Mouse (Mus musculus): Measurements from ENCODE around the gene Pkd1l2. TPM values are rescaled to one million over a fixed set of nuclear protein-coding genes. Genes with fewer than 3 reads are reported as not detected.

The Pkd1l2 gene
- polyA plus RNA-seq, 1 experiment from 2014 or later: 0.07 TPM

DNA sequence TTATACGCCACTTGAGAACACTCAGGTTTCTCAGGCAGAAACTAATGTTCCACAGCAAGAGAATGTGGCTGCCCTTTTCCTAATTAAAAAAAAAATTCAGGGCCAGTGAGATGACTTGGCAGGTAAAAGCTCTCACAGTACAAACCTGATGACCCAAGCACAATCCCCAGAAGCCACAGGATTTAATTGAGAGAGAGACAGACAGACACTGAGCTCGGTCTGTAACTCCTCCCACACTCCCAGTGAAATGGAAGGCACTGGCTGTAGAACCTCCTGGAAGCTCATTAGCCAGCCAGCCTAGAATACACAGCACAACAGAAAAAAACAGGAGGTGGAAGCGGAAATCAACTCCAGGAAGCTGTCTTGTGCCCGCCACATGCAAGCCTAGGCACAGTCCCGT, 106.6 kb downstream of the Pkd1l2 start:
- 69% methylated on average over 5 of the region's 5 CpGs for WGBS
- Histone ChIP-seq H3K9me3 (ENCODE audit: control insufficient read depth, low read length) (no peaks in the 10 kb centered on the region), H3K9ac (replicated peaks; ENCODE audit: low read depth, low read length) (no peak overlapping the region), H3K4me1 (ENCODE audit: control insufficient read depth, insufficient read depth, low read length) (peaks cover 8% of the 10 kb centered on the region; the same call in 1 of the 2 replicates), H3K27me3 (ENCODE audit: control insufficient read depth, insufficient read depth, low read length) (no peaks in the 10 kb centered on the region), H3K36me3 (ENCODE audit: control insufficient read depth, insufficient read depth, low read length) (no peaks in the 10 kb centered on the region), H3K27ac (ENCODE audit: low read depth, low read length) (no peak overlapping the region), H3K4me3 (ENCODE audit: low read depth, low read length) (no peak overlapping the region), H3K4me2 (ENCODE audit: low read depth, low read length) (no peak overlapping the region)
- ATAC-seq (ENCODE audit: low read depth): no peak

DNA sequence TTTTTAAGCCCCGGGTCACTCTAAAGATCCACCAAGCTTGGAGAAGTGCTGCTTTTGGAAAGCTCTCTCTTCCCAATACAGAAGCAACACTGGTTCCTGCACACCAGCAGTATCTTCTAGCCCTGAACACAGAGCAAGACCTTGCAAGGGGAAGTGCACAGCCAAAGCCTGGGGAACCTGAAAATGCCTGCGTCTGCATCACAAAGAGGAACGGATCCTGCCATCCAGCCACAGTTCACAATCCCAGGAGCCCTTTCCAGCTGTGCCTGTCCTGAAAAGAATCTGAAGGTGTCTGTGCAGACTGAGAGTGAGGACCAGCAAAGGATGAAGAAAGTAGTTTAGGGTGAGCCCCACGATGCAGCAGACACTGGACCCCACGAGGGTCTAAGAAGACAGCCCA, 107.2 kb downstream of the Pkd1l2 start:
- H3K9ac ChIP-seq (replicated peaks; ENCODE audit: low read depth, low read length): no peak overlapping the region
- no peak for ATAC-seq (ENCODE audit: low read depth)
- peaks cover 8% of the 10 kb centered on the region; the same call in 1 of the 2 replicates for H3K4me1 ChIP-seq (ENCODE audit: control insufficient read depth, insufficient read depth, low read length)
- H3K9me3 ChIP-seq (ENCODE audit: control insufficient read depth, low read length): no peaks in the 10 kb centered on the region
- H3K27ac ChIP-seq (ENCODE audit: low read depth, low read length): no peak overlapping the region
- no peaks in the 10 kb centered on the region for H3K36me3 ChIP-seq (ENCODE audit: control insufficient read depth, insufficient read depth, low read length)
- WGBS: 36% methylated on average over 5 of the region's 5 CpGs
- H3K27me3 ChIP-seq (ENCODE audit: control insufficient read depth, insufficient read depth, low read length): no peaks in the 10 kb centered on the region
- no peak overlapping the region for H3K4me2 ChIP-seq (ENCODE audit: low read depth, low read length)
- H3K4me3 ChIP-seq (ENCODE audit: low read depth, low read length): no peak overlapping the region

DNA sequence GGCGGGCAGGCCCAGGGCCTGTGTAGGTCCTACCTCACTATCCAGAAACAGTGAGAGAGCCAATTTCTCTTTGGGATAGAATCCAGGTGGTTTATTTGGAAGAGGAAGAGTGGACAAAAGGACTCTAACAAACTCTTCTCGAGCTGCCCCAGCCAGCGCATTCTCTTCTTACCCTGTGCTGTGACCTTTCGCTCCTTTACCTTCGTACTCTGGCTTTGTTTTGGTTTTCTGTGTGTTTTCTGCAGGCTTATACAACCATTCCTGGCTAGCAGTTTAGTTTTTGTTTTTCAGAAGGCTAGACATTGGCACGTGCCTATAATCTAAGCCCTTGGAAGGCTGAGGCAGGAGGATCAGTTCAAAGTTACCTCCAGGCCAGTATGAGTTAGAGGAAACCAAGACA, 112.7 kb downstream of the Pkd1l2 start:
- Histone ChIP-seq H3K9me3 (ENCODE audit: control insufficient read depth, low read length) (no peaks in the 10 kb centered on the region), H3K4me3 (ENCODE audit: low read depth, low read length) (no peak overlapping the region), H3K27me3 (ENCODE audit: control insufficient read depth, insufficient read depth, low read length) (no peaks in the 10 kb centered on the region), H3K36me3 (ENCODE audit: control insufficient read depth, insufficient read depth, low read length) (no peaks in the 10 kb centered on the region), H3K4me2 (ENCODE audit: low read depth, low read length) (no peak overlapping the region), H3K4me1 (ENCODE audit: control insufficient read depth, insufficient read depth, low read length) (no peaks in the 10 kb centered on the region), H3K9ac (replicated peaks; ENCODE audit: low read depth, low read length) (no peak overlapping the region), H3K27ac (ENCODE audit: low read depth, low read length) (no peak overlapping the region)
- 86% methylated on average over 6 of the region's 6 CpGs for WGBS
- ATAC-seq (ENCODE audit: low read depth): no peak

DNA sequence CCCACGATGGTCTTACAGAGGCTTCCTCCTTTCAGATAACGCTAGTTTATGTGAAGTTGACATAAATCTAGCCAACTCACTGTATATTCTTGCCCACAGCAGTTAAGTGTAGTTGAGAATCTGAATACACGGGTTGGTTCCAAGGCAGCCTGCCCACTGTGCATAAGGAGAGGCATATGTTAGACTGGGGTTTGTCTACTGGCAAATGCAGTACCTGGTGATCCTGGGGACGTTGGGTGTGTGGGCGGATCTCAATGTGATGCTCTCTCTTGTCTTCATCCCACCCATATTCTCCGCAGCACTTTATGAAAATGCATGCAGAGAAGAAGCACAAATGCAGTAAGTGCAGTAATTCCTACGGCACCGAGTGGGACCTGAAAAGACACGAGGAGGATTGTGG, 127.8 kb downstream of the Pkd1l2 start:
- peaks cover 48% of the 10 kb centered on the region for H3K36me3 ChIP-seq (ENCODE audit: control insufficient read depth, insufficient read depth, low read length)
- H3K4me2 ChIP-seq (ENCODE audit: low read depth, low read length): no peak overlapping the region
- 93% methylated on average over 9 of the region's 9 CpGs for WGBS
- no peaks in the 10 kb centered on the region for H3K27me3 ChIP-seq (ENCODE audit: control insufficient read depth, insufficient read depth, low read length)
- no peak overlapping the region for H3K27ac ChIP-seq (ENCODE audit: low read depth, low read length)
- H3K4me1 ChIP-seq (ENCODE audit: control insufficient read depth, insufficient read depth, low read length): no peaks in the 10 kb centered on the region
- H3K4me3 ChIP-seq (ENCODE audit: low read depth, low read length): no peak overlapping the region
- no peaks in the 10 kb centered on the region for H3K9me3 ChIP-seq (ENCODE audit: control insufficient read depth, low read length)
- H3K9ac ChIP-seq (replicated peaks; ENCODE audit: low read depth, low read length): no peak overlapping the region
- ATAC-seq (ENCODE audit: low read depth): no peak

DNA sequence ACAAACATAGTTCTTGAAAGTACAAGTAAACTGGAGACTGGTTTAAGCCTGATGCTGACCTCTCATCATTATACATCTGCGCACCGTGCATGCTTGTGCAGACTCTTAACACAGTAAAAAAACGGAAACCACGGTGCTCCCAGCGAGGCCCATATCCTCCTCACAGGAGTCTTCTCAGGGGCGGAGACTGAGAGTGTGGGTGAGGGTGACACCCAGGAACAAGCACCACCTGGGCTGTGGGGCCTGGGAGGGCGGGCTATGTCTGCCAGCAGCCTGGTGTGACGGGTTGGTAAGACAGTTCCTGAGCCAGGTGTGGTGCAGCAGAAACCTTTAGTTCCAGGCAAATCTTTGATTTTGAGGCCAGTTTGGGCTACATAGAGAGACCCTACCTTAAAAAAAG, 129.8 kb downstream of the Pkd1l2 start:
- Histone ChIP-seq H3K4me1 (ENCODE audit: control insufficient read depth, insufficient read depth, low read length) (no peaks in the 10 kb centered on the region), H3K4me3 (ENCODE audit: low read depth, low read length) (no peak overlapping the region), H3K27me3 (ENCODE audit: control insufficient read depth, insufficient read depth, low read length) (no peaks in the 10 kb centered on the region), H3K9me3 (ENCODE audit: control insufficient read depth, low read length) (no peaks in the 10 kb centered on the region), H3K36me3 (ENCODE audit: control insufficient read depth, insufficient read depth, low read length) (peaks cover 35% of the 10 kb centered on the region), H3K4me2 (ENCODE audit: low read depth, low read length) (no peak overlapping the region), H3K27ac (ENCODE audit: low read depth, low read length) (no peak overlapping the region), H3K9ac (replicated peaks; ENCODE audit: low read depth, low read length) (no peak overlapping the region)
- 92% methylated on average over 8 of the region's 8 CpGs for WGBS
- no peak for ATAC-seq (ENCODE audit: low read depth)

DNA sequence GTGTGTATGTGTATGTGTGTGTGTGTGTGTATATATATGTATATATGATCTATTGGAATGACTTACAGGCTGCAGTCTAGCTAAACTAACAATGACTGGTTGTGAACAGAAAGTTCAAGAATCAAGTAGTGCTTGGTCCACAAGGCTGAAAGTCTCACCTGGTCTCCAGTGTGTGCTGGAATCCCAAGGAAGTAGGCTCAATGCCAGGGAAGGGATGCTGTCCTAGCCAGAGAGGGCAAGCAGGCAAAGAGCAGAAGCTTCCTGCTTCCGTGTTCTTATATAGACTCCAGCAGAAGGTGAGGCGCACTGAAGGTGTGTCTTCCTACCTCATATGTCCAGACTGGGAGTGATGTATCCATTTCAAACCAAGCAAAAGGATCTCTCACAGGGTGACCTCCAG, 130.5 kb downstream of the Pkd1l2 start:
- 98% methylated on average over 2 of the region's 2 CpGs for WGBS
- Histone ChIP-seq H3K4me2 (ENCODE audit: low read depth, low read length) (no peak overlapping the region), H3K9ac (replicated peaks; ENCODE audit: low read depth, low read length) (no peak overlapping the region), H3K4me3 (ENCODE audit: low read depth, low read length) (no peak overlapping the region), H3K9me3 (ENCODE audit: control insufficient read depth, low read length) (no peaks in the 10 kb centered on the region), H3K4me1 (ENCODE audit: control insufficient read depth, insufficient read depth, low read length) (no peaks in the 10 kb centered on the region), H3K36me3 (ENCODE audit: control insufficient read depth, insufficient read depth, low read length) (peaks cover 32% of the 10 kb centered on the region), H3K27ac (ENCODE audit: low read depth, low read length) (no peak overlapping the region), H3K27me3 (ENCODE audit: control insufficient read depth, insufficient read depth, low read length) (no peaks in the 10 kb centered on the region)
- ATAC-seq (ENCODE audit: low read depth): no peak

DNA sequence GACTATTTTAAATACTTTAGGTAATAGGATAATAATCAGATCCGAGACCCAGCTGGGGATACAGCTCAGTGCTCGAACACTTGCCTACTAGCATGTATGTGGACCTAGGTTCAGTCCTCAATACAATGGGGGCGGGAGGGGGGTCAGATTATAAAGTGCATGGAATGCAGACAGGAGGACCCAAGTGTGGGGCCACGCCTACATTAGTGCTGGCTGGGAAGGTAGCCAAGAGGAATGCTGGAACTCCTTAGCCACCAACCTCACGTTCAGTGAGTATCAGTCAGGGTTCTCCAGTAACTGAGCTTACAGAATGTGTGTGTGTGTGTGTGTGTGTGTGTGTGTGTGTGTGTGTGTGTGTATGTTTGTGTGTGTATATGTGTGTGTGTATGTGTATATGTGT, 130.9 kb downstream of the Pkd1l2 start:
- H3K4me1 ChIP-seq (ENCODE audit: control insufficient read depth, insufficient read depth, low read length): no peaks in the 10 kb centered on the region
- no peak overlapping the region for H3K4me3 ChIP-seq (ENCODE audit: low read depth, low read length)
- peaks cover 28% of the 10 kb centered on the region for H3K36me3 ChIP-seq (ENCODE audit: control insufficient read depth, insufficient read depth, low read length)
- no peak overlapping the region for H3K27ac ChIP-seq (ENCODE audit: low read depth, low read length)
- no peak for ATAC-seq (ENCODE audit: low read depth)
- H3K9ac ChIP-seq (replicated peaks; ENCODE audit: low read depth, low read length): no peak overlapping the region
- no peaks in the 10 kb centered on the region for H3K27me3 ChIP-seq (ENCODE audit: control insufficient read depth, insufficient read depth, low read length)
- H3K4me2 ChIP-seq (ENCODE audit: low read depth, low read length): no peak overlapping the region
- WGBS: 79% methylated on average over 5 of the region's 5 CpGs
- no peaks in the 10 kb centered on the region for H3K9me3 ChIP-seq (ENCODE audit: control insufficient read depth, low read length)

DNA sequence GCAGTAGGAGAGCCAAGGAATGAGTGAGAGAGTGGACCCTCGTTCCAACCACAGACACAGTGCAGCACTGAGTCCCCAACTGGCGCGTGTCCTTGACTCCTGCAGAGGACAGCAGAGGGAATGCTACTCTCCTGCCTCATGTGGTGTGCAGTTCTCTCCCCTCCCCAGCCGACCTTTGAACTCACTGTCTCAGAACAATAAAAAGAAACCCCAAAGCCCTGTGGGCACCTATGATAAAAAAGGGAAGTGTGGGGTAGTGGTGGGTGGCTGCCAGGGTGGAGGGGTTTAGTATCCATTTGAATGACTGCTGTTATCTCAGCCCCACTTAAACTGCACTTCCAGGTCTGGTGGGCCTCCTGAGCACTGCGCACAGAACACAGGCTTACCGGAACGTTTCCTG, 134.7 kb downstream of the Pkd1l2 start:
- H3K9ac ChIP-seq (replicated peaks; ENCODE audit: low read depth, low read length): no peak overlapping the region
- WGBS: 88% methylated on average over 7 of the region's 7 CpGs
- ATAC-seq (ENCODE audit: low read depth): no peak

DNA sequence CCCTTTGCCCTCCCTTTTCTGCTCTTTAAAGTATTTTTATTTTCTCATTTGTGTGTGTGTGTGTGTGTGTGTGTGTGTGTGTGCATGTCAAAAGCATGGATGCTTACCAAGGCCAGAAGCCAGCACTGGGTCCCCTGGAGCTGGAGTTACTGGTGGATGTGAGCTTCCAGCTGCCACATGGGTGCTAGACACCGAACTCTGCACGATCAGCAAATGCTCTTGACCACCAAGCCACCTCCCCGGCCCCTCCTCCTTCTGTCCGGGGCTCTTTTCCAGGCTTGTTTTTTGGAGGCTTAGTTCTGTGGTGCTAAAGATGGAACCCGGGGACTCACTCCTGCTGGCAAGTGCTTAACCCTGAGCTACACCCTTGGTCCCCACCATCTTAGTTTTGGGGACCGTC, 135.4 kb downstream of the Pkd1l2 start:
- H3K36me3 ChIP-seq (ENCODE audit: control insufficient read depth, insufficient read depth, low read length): no peaks in the 10 kb centered on the region
- H3K4me2 ChIP-seq (ENCODE audit: low read depth, low read length): no peak overlapping the region
- H3K27ac ChIP-seq (ENCODE audit: low read depth, low read length): no peak overlapping the region
- H3K4me3 ChIP-seq (ENCODE audit: low read depth, low read length): no peak overlapping the region
- H3K4me1 ChIP-seq (ENCODE audit: control insufficient read depth, insufficient read depth, low read length): peaks cover 12% of the 10 kb centered on the region
- H3K27me3 ChIP-seq (ENCODE audit: control insufficient read depth, insufficient read depth, low read length): no peaks in the 10 kb centered on the region
- ATAC-seq (ENCODE audit: low read depth): no peak
- WGBS: 92% methylated on average over 6 of the region's 6 CpGs
- no peaks in the 10 kb centered on the region for H3K9me3 ChIP-seq (ENCODE audit: control insufficient read depth, low read length)
- H3K9ac ChIP-seq (replicated peaks; ENCODE audit: low read depth, low read length): no peak overlapping the region

More for the DNA sequence above, 134.7 kb downstream of the Pkd1l2 start:
- Histone ChIP-seq H3K4me2 (ENCODE audit: low read depth, low read length) (no peak overlapping the region), H3K27me3 (ENCODE audit: control insufficient read depth, insufficient read depth, low read length) (no peaks in the 10 kb centered on the region), H3K4me3 (ENCODE audit: low read depth, low read length) (no peak overlapping the region), H3K36me3 (ENCODE audit: control insufficient read depth, insufficient read depth, low read length) (no peaks in the 10 kb centered on the region), H3K27ac (ENCODE audit: low read depth, low read length) (no peak overlapping the region), H3K9me3 (ENCODE audit: control insufficient read depth, low read length) (no peaks in the 10 kb centered on the region), H3K4me1 (ENCODE audit: control insufficient read depth, insufficient read depth, low read length) (peaks cover 12% of the 10 kb centered on the region)
